Mouse (Mus musculus): ENCODE measurements around the gene 4930407I10Rik.

- TF ChIP-seq POLR2A (IDR thresholded peaks at IDR 0.05; ENCODE audit: control insufficient read depth, extremely low read depth, insufficient read depth, low read length, poor library complexity) = no peak
- TF ChIP-seq CTCF (IDR thresholded peaks at IDR 0.05; ENCODE audit: borderline replicate concordance, control insufficient read depth, extremely low read depth, insufficient read depth, low read length, poor library complexity) = no peak
These were observed 31.2 kb upstream of the 4930407I10Rik start for GRCm38 (mm10) chr15:82027726-82028125.

Measured in thymus, adult 2 months (tissue).